Mouse (Mus musculus) spleen, adult 12 weeks (tissue): ENCODE measurements around the gene Zfp704.
"Not testable (repeated sequence)": the region's sequence is repeated elsewhere in the genome, so short reads cannot be mapped to it uniquely, and the experiment has no call there.

Experiments
- DNase-seq: peaks from one replicate; pipeline ENCODE4 v3.0.0; 2022; ENCODE audit warnings: low spot score

Zfp704 gene

GRCm38 (mm10) chr3:9598061-9598460, 11.8 kb downstream of the Zfp704 start:
- DNase-seq: no peak

- DNase-seq: no peak
These were observed 15.4 kb downstream of the Zfp704 start for GRCm38 (mm10) chr3:9594457-9594856.

- no peak for DNase-seq
These were observed 16.1 kb downstream of the Zfp704 start for GRCm38 (mm10) chr3:9593832-9594231.

GRCm38 (mm10) chr3:9591416-9592110, 18.3 kb downstream of the Zfp704 start:
- no peak for DNase-seq

GRCm38 (mm10) chr3:9588635-9589034, 21.2 kb downstream of the Zfp704 start:
- no peak for DNase-seq

- no peak for DNase-seq
These were observed 22.6 kb downstream of the Zfp704 start for GRCm38 (mm10) chr3:9587304-9587703.

GRCm38 (mm10) chr3:9583516-9583915, 26.4 kb downstream of the Zfp704 start:
- DNase-seq: no peak

- DNase-seq: peak; percentile 51
These were observed 28.7 kb downstream of the Zfp704 start for GRCm38 (mm10) chr3:9580952-9581798.

GRCm38 (mm10) chr3:9580102-9580501, 29.8 kb downstream of the Zfp704 start:
- DNase-seq: no peak

- DNase-seq: no peak
These were observed 30.7 kb downstream of the Zfp704 start for GRCm38 (mm10) chr3:9579028-9579643.

- DNase-seq: no peak
These were observed 33.0 kb downstream of the Zfp704 start for GRCm38 (mm10) chr3:9576872-9577271.

- no peak for DNase-seq
These were observed 35.6 kb downstream of the Zfp704 start for GRCm38 (mm10) chr3:9574305-9574704.

- DNase-seq: no peak
These were observed 36.3 kb downstream of the Zfp704 start for GRCm38 (mm10) chr3:9573581-9573980.

- no peak for DNase-seq
These were observed 37.6 kb downstream of the Zfp704 start for GRCm38 (mm10) chr3:9572261-9572660.

- DNase-seq: no peak
These were observed 39.1 kb downstream of the Zfp704 start for GRCm38 (mm10) chr3:9570782-9571181.

- not testable (repeated sequence) for DNase-seq
These were observed 40.2 kb downstream of the Zfp704 start for GRCm38 (mm10) chr3:9569706-9570105.

- DNase-seq: no peak
These were observed 41.2 kb downstream of the Zfp704 start for GRCm38 (mm10) chr3:9568565-9569228.

- DNase-seq: no peak
These were observed 41.9 kb downstream of the Zfp704 start for GRCm38 (mm10) chr3:9567948-9568347.

- no peak for DNase-seq
These were observed 43.1 kb downstream of the Zfp704 start for GRCm38 (mm10) chr3:9566831-9567230.

GRCm38 (mm10) chr3:9563562-9563961, 46.3 kb downstream of the Zfp704 start:
- DNase-seq: no peak

- DNase-seq: no peak
These were observed 47.1 kb downstream of the Zfp704 start for GRCm38 (mm10) chr3:9562649-9563328.
